Mouse (Mus musculus) small intestine, adult 2 months (tissue): ENCODE data around the gene Mex3a.

Experiments used
- CTCF ChIP-seq: fragments of 200-500 bp; IDR thresholded peaks from 2 replicates; pipeline ENCODE4 v1.5.1; 2012; ENCODE audit warnings: low read depth, mild to moderate bottlenecking, control low read depth, inconsistent platforms, low read length, moderate library complexity, mixed read lengths; ENCODE audit not compliant: insufficient replicate concordance, insufficient read length; ENCODE audit errors: extremely low read depth
- POLR2A ChIP-seq: fragments of 200-500 bp; IDR thresholded peaks from 2 replicates; pipeline ENCODE4 v1.6.1; 2012; ENCODE audit warnings: low read depth, mild to moderate bottlenecking, control low read depth, inconsistent platforms, low read length, moderate library complexity

DNA sequence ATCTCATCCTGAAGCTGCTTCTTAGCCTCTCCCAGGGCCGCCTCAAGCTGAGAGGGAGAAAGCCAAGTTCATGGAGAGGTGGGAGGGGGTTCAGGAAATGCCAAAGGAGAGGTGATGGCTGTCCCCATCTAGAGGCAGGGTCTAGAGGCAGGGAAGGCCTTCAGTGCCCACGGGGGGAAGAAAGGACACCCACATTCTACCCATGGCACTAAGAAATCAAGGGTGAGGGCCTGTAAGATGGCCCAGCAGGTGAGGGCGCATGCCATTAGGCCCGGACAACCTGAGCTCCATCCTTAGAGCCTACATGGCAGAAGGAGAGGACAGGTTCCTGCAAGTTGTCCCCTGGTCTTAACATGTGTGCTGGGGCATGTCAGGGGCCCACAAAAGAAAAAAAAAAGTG lies 45.3 kb upstream of the Mex3a start:
- TF ChIP-seq CTCF, result no peak
- no peak for TF ChIP-seq POLR2A
